Mouse (Mus musculus) mesoderm, embryonic 11.5 days (tissue): Measurements from ENCODE around the gene Dhx35.

ENCODE experiments used
- DNase-seq: peaks from one replicate; pipeline ENCODE4 v3.0.0-alpha.2; 2012; ENCODE audit warnings: low read depth, low spot score

The Dhx35 gene

DNA sequence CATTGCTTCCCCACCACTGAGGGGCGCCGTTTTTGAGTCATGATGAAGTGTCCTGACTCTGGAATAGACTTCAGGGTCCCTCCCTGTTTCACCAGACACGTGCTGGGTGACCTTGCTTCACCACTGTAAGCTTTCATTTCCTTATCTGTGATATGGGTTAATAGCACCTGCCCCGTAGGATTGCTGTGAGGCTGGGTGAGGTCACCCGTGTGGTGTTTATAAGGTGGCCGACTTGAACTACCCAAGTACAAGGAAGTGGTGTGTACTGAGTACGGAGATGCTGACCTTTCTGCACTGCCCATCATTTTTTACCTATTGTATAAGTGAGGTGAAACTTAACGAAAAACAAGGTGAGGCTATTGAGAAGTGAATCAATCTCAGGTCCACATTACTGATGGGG is 9.0 kb downstream of the Dhx35 start:
- DNase-seq: no peak

DNA sequence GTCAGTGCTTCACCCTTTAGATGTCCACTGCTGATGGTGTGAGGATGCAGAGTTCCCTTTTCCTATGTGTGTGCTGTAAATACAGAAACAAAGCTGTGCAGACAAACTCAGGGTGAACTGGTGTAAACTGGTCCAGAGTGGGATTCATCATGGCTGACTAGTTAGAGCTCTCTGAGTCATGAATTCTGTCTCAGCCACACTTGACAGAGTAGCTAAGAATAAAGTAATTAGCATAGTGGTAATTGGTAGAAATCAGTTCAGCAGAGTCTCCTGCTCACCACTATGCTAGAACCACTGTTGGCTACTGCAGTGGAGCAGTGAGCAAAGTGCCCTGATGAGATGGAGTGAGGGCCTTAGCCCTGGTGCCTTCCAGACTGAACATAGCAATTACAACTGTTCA is 21.1 kb downstream of the Dhx35 start:
- no peak for DNase-seq

- DNase-seq: no peak
These were observed 21.6 kb downstream of the Dhx35 start for GRCm38 (mm10) chr2:158816239-158816638.

DNA sequence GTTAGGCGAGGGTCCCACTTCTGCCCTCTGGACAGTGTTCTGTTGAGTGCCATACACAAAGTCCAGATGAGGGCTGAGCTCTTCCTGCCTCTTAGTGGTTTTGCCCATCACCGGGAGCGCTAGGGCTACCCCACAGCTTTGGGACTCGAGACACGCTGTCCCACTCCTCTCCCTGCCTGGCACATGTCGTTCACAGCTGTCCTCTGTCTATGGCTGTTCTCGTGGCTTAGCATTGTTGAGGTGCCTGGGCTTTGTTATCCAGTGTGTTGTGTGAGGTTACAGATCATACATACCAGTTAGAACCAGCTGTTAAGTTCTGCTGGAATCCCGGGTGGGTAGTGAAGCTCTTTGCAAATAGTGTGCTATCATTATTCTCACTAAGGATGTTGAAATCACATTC is 23.1 kb downstream of the Dhx35 start:
- DNase-seq: no peak

DNA sequence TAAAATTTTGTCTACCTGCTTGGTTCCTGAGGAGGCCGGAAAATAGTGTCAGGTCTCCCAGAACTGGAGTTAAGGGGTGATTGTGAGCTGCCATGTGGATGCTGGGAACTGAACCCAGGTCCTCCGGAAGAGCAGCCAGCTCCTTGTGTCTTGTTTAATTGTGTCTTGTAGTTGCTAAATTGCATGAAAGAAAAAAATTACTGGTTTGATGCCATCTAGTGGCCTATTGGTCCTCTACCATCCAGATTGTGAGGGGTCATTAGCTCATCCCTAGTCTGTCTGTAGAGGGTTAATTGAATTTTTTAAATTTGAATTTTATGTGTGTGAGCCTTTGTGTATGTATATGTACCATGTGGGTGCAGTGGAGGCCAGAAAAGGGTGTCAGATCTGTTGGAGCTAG is 33.5 kb downstream of the Dhx35 start:
- DNase-seq: no peak

DNA sequence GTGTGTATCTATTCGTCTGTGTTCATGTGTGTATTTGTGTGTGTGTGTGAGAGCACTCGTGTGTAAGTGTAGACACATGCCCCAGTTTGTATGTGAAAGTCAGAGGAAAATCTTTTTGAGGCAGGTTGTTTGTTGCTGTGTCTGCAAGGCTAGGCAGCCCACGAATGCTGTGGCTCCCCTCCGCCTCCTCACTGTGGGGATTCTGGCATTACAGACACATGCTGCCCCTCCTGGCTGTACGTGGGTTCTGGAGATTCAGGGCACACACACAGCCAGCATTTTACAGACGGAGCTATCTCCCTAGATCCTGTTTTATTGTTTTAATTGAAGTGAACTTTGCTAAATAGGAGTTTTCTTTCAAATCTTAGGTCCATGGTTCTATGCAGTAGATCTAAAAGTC is 35.1 kb downstream of the Dhx35 start:
- DNase-seq: no peak

GRCm38 (mm10) chr2:158833221-158833620 is 38.6 kb downstream of the Dhx35 start:
- no peak for DNase-seq

DNA sequence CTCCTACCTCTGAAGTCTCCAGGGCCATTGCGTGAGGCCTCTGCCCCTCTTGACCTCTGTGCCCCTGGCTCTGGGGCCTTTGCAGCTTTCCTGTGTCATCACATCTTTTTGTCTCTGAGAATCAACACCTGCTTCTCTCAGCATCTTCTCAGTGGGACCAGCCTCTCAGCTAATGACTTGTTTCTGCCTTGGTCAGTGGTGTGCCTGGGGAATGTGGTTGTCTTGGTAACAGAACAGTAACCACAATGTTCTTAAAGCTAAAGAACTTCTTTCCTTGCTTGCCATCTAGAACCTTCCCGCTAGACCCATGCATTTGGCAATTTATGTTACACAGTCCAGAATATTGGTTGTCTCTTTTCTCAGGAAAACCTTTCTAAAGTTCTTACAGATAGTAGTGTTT is 39.0 kb downstream of the Dhx35 start:
- DNase-seq: no peak

- DNase-seq: no peak
These were observed 48.7 kb downstream of the Dhx35 start for GRCm38 (mm10) chr2:158843287-158843686.

- no peak for DNase-seq
These were observed 50.4 kb downstream of the Dhx35 start for GRCm38 (mm10) chr2:158845031-158845430.

- DNase-seq: no peak
These were observed 51.6 kb downstream of the Dhx35 start for GRCm38 (mm10) chr2:158846208-158846607.

- DNase-seq: no peak
These were observed 53.4 kb downstream of the Dhx35 start for GRCm38 (mm10) chr2:158847991-158848390.

- no peak for DNase-seq
These were observed 54.8 kb downstream of the Dhx35 start for GRCm38 (mm10) chr2:158849416-158849815.

- peak; percentile 48 for DNase-seq
These were observed 58.0 kb downstream of the Dhx35 start for GRCm38 (mm10) chr2:158852579-158852978.

GRCm38 (mm10) chr2:158856896-158857499 is 62.4 kb downstream of the Dhx35 start:
- no peak for DNase-seq

GRCm38 (mm10) chr2:158857579-158857978 is 63.0 kb downstream of the Dhx35 start:
- no peak for DNase-seq

DNA sequence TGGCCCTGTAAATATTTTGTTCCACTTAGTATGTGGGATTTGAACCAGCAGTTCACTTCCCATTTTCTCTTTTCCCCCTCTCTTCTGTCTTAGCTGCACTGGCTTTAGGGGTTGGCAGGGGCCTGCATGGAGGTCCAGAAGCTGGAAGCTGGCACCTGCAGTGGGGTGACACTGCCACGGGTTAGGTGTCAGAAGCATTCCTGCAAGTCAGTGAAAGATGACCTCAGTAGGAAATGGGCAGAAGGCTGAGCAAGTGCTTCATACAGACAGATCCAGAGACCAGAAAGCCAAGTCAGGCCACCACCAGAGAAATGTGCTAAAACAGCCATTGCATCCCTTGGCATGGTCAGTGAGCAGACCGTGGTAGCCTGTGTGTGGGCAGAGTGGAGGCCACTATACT is 66.5 kb downstream of the Dhx35 start:
- no peak for DNase-seq

DNA sequence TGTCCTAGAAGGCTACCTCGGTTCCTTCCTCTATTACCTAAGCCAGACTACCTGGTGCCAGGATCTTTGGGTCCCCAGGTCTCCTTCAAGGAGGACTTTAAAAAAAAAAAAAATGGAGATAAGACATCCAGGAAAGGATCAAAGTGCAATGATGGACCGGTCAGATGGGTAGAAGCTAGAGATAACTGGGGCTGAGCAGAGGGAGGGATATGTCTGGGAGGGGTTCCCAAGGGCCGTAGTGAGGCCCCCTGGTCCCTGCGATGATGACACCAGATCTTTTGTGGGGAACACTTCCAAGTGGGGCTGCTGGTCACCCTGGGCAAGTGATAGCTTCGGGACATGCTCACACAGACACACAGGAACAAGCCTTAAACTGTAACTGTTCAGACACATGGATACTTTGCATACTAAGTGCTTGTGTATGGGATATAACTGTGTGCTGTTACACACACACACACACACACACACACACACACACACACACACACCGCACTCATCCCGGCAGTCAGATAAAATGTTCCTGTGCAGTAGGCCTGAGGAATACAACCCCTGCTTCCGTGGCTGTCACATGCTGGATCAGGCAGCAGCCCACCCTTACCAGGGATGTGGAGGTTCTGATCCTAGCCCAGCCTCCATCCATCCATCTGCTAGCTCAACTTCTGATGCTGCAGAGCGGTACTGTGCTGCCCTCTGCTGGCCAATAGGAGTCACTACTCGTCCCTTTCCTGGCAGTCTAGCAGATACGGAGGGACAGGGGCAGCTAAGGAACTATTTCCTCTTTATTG is 68.9 kb downstream of the Dhx35 start:
- DNase-seq: peak; percentile 85

GRCm38 (mm10) chr2:158864126-158864458 is 69.5 kb downstream of the Dhx35 start:
- DNase-seq: no peak

GRCm38 (mm10) chr2:158865358-158865757 is 70.8 kb downstream of the Dhx35 start:
- DNase-seq: peak; percentile 87

GRCm38 (mm10) chr2:158886571-158886970 is 92.0 kb downstream of the Dhx35 start:
- no peak for DNase-seq

GRCm38 (mm10) chr2:158888531-158888930 is 93.9 kb downstream of the Dhx35 start:
- no peak for DNase-seq

GRCm38 (mm10) chr2:158889201-158889600 is 94.6 kb downstream of the Dhx35 start:
- DNase-seq: no peak

DNA sequence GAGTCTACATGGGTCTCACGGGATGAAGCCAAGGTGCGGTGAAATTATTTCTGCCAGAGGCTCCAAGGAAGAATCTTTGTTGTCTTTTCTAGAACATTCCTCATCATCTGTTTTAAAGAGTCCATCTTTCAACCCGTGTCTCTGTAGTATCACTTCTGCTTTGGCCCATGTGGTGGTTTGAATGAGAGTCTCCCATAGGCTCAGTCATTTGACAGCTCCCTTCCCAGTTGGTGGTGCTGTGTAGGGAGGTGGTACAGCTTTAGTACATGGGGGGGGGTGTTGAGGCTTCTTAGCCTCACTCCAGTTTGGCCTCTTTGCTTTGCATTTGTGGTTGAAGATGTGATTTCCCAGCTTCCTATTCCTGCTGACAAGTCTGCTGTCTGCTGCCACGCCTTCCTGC is 96.7 kb downstream of the Dhx35 start:
- no peak for DNase-seq
